Mouse (Mus musculus) macrophage (primary cell): ENCODE data around the gene Phldb2. TPM values are rescaled to one million over a fixed set of nuclear protein-coding genes. Genes with fewer than 3 reads are reported as not detected.

ENCODE experiments used
- H3K27ac ChIP-seq: fragments of 350-480 bp; formaldehyde crosslinking; 2 replicates; pipeline ENCODE4 v1.9.0; 2021
- H3K36me3 ChIP-seq: fragments of 350-480 bp; formaldehyde crosslinking; 2 replicates; pipeline ENCODE4 v1.9.0; 2021; ENCODE audit errors: inconsistent target
- H3K4me3 ChIP-seq: fragments of 350-480 bp; formaldehyde crosslinking; 2 replicates; pipeline ENCODE4 v1.9.0; 2021; ENCODE audit errors: inconsistent target
- H3K79me2 ChIP-seq: fragments of 350-480 bp; formaldehyde crosslinking; 2 replicates; pipeline ENCODE4 v1.9.0; 2021; ENCODE audit errors: inconsistent target
- WGBS: methylation state at CpG from one replicate; pipeline ENCODE4 v1.1.7; 2026; ENCODE audit warnings: inconsistent platforms; ENCODE audit not compliant: missing documents; 5-methylcytosine and 5-hydroxymethylcytosine counted together
- polyA plus RNA-seq: library from polyadenylated mRNA; stranded (reverse); fragments of 250-400 nt; gene quantifications from 3 replicates; pipeline ENCODE4 v1.2.4, GENCODE M21; 2018; ENCODE audit warnings: inconsistent platforms

Gene Phldb2
- polyA plus RNA-seq, 1 experiment from 2014 or later, result 0.04 TPM

DNA sequence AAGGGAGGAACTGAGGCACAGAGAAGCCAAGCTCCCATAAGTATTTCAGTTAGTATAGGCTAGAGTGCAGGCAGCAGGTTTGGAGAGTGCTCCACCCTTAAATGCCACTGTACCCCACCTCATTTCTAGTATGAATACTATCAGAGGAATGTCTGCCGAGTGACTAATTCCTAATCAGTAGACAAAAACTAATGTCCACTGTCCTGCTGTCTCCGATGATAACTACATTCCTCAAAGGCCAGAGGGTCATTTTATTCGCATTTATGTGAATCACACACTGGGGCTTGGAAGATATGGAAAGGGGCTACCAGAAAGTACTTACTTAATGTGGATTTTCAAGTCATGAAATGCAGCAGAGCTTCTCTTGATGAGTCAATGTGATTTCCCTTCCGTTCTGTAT lies 104.4 kb downstream of the Phldb2 start:
- H3K27ac ChIP-seq, result no peak overlapping the region
- WGBS, result 93% methylated on average over 4 of the region's 4 CpGs
- no peaks in the 10 kb centered on the region for H3K36me3 ChIP-seq
- H3K4me3 ChIP-seq, result no peak overlapping the region
- no peaks in the 10 kb centered on the region for H3K79me2 ChIP-seq

GRCm38 (mm10) chr16:45844875-45845274 lies 108.5 kb downstream of the Phldb2 start:
- Histone ChIP-seq H3K79me2 (no peaks in the 10 kb centered on the region), H3K36me3 (no peaks in the 10 kb centered on the region), H3K27ac (no peak overlapping the region), H3K4me3 (no peak overlapping the region)
- WGBS, result 35% methylated on average over 10 of the region's 10 CpGs

- no peaks in the 10 kb centered on the region for H3K79me2 ChIP-seq
- no peaks in the 10 kb centered on the region for H3K36me3 ChIP-seq
- no peak overlapping the region for H3K27ac ChIP-seq
- WGBS, result 2% methylated on average over 45 of the region's 45 CpGs
- H3K4me3 ChIP-seq, result no peak overlapping the region
These were observed 109.2 kb downstream of the Phldb2 start for GRCm38 (mm10) chr16:45844049-45844780.

- Histone ChIP-seq H3K79me2 (no peaks in the 10 kb centered on the region), H3K36me3 (no peaks in the 10 kb centered on the region), H3K27ac (no peak overlapping the region), H3K4me3 (no peak overlapping the region)
- WGBS, result 8% methylated on average over 16 of the region's 16 CpGs
These were observed 110.0 kb downstream of the Phldb2 start for GRCm38 (mm10) chr16:45843351-45843891.

GRCm38 (mm10) chr16:45842440-45842839 lies 111.0 kb downstream of the Phldb2 start:
- no peak overlapping the region for H3K27ac ChIP-seq
- no peak overlapping the region for H3K4me3 ChIP-seq

DNA sequence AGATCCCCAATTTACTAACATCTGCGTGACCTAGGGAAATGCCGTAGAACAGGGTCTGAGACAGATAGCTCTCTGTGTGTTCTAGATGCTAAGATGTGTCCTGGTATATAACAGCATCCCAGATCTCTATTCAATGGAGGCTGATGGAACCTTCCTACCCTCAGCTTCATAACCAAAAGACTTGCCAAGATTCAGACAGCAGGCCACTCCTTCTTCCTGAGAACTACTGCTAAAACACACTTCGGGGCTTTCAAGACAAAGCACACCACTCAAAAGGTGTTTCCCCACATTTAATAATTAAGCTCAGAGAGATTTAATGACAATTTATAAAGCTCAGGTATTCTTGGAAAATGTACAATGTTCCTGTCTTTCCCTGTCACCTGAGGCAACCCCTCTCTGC lies 111.6 kb downstream of the Phldb2 start:
- Histone ChIP-seq H3K27ac (no peak overlapping the region), H3K4me3 (no peak overlapping the region), H3K36me3 (no peaks in the 10 kb centered on the region), H3K79me2 (no peaks in the 10 kb centered on the region)
- WGBS, result 56% methylated on average over 1 of the region's 3 CpGs

More at GRCm38 (mm10) chr16:45842440-45842839, 111.0 kb downstream of the Phldb2 start:
- Histone ChIP-seq H3K36me3 (no peaks in the 10 kb centered on the region), H3K79me2 (no peaks in the 10 kb centered on the region)
- 97% methylated on average over 4 of the region's 4 CpGs for WGBS

DNA sequence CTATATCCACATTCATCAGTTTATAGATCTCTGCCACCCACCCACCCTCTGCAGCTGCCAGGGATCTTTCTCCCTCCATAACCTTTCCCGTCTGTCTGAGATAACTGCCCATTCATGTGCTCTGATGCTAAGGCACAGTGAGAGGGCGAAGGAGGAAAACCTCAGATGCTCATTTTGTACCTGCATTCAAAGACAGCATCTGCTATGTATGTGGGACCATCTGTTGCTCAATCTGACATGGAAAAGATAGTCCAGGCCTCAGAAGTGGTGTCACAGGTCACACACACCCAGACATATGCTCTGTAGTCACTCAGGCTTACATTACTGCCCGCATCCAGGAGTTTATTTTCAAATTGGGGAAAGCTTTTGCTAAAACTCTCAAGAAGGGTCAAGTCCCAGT lies 112.4 kb downstream of the Phldb2 start:
- no peaks in the 10 kb centered on the region for H3K79me2 ChIP-seq
- no peak overlapping the region for H3K4me3 ChIP-seq
- H3K27ac ChIP-seq, result no peak overlapping the region
- WGBS, result 91% methylated on average over 3 of the region's 3 CpGs
- H3K36me3 ChIP-seq, result no peaks in the 10 kb centered on the region

DNA sequence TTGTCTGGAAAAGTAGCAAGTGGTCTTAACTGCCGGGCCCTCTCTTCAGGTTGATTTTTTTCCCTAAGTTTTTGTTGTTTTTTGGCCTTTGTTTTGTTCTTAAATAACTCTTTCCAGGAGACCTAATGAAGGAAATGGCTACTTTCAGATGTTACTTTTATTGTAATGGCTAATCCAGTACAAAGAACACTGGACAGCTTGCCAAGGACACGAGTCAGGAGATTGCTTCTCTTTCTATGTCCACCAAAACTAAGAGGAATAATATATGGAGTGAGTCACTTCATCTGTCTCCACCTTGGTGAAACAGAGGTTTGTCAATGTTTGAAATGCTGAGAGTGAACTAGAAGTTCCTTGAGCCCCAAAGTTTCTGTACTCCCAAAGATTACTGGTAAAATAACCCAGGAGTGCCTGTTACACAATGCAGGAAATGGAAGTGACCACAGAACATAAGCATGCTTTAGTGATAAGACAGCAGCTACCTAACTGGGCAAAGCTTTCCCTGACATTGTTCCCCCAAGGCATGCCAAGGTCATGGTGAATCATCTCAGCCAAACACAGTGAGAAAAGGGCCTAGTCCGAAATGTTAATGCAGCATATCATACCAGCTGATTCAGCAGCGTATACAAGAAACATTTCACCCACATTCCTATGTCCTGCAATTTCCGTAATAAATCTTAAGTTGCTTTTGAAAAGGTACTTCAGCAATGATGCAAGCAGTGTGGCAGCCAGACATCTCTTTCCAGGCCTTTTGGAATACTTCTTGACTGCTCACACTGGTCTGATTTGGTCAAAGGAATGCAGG lies 115.7 kb downstream of the Phldb2 start:
- Histone ChIP-seq H3K36me3 (no peaks in the 10 kb centered on the region), H3K4me3 (no peak overlapping the region), H3K27ac (no peak overlapping the region), H3K79me2 (no peaks in the 10 kb centered on the region)
- 40% methylated on average over 5 of the region's 5 CpGs for WGBS

DNA sequence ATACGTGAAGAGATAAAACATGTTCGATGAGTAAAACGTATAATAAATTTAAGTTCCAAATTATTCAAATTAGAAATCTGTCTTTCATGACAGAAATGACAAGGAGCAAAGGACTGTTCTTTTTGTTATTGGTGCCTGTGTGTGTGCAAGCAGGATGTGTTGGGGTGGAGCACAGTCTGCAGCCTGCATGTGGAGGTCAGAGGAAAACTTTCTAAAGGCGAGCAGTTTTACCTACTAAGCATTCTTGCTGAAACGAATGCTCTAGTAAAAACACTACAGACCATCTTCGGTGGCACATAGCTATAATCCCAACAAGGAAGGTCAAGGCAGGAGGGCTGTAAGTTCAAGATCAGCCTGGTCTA lies 120.7 kb downstream of the Phldb2 start:
- no peak overlapping the region for H3K27ac ChIP-seq
- WGBS, result 94% methylated on average over 6 of the region's 6 CpGs
- H3K79me2 ChIP-seq, result no peaks in the 10 kb centered on the region
- no peaks in the 10 kb centered on the region for H3K36me3 ChIP-seq
- H3K4me3 ChIP-seq, result no peak overlapping the region

DNA sequence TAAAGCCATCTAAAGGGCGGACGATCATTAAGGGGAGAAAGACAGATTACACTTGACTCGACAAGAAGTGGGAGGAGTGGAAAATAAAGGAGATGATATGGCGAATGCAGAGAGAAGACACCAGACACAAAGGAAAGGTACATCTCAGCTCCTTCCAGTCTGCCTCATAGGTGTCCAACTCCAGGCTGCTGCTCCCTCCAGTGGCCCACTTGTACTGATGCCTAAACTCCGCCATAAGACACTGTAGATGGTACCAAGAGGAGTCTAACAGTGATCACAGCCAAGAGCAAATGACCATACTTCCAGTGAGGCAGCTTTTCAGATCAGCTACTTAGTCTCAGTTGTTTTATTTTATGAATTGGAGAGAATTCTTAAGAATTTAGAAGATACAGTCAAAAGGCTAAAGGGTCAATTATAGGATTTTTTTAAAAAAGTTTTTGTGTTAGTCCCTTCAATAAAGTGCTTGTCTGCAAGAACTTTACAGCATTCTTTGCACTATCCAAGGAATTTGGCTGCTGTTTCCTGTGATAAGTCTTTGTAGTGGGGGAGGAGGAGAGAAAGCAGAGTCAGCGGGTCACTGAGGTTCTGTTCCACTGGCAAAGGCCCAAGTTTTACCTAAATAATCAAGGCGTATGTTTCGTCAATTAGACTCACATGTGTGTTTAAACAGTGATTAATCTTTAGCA lies 121.2 kb downstream of the Phldb2 start:
- H3K36me3 ChIP-seq, result no peaks in the 10 kb centered on the region
- H3K4me3 ChIP-seq, result no peak overlapping the region
- H3K27ac ChIP-seq, result no peak overlapping the region
- no peaks in the 10 kb centered on the region for H3K79me2 ChIP-seq
- WGBS, result 90% methylated on average over 8 of the region's 8 CpGs

DNA sequence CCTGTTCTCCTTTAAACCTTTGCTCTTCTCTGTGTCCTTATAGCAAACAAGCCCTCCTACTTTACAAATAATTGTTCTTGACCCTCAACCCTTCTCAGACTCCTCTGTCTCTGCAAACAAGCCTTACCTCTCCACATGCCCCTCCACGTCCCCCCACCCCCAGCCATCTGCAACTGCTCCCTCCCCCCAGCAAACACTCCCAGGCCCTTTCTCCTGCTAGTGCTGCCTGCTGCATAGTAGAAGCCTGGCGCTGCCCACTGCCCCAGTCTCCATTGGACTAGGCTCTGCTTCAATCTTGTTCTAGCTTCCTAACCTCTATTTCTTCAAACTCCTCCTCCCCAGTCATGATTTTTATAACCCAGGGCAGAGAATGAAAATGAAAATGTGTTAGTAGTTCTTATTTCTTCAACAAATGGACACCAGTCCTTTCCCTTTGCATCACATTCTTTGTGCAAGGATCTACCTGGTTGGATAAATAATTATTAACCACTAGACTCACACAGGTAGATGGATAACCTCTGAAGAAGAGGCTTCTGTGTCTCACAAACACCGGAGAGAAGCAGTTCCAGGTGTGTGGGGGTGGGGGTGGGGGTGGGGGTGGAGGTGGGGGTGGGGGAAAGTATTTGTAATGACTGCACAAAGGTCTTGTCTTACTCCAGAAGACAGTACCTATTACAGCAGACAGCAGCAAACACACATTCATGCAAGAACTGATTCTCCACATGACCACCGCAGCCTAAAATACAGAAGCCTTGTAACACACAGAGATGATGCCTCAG lies 122.1 kb downstream of the Phldb2 start:
- no peak overlapping the region for H3K27ac ChIP-seq
- H3K36me3 ChIP-seq, result no peaks in the 10 kb centered on the region
- no peaks in the 10 kb centered on the region for H3K79me2 ChIP-seq
- no peak overlapping the region for H3K4me3 ChIP-seq
- WGBS, result 76% methylated on average over 3 of the region's 4 CpGs

GRCm38 (mm10) chr16:45830096-45830866 lies 123.1 kb downstream of the Phldb2 start:
- H3K36me3 ChIP-seq, result no peaks in the 10 kb centered on the region
- WGBS, result 95% methylated on average over 10 of the region's 11 CpGs
- H3K79me2 ChIP-seq, result no peaks in the 10 kb centered on the region
- H3K27ac ChIP-seq, result no peak overlapping the region
- no peak overlapping the region for H3K4me3 ChIP-seq

DNA sequence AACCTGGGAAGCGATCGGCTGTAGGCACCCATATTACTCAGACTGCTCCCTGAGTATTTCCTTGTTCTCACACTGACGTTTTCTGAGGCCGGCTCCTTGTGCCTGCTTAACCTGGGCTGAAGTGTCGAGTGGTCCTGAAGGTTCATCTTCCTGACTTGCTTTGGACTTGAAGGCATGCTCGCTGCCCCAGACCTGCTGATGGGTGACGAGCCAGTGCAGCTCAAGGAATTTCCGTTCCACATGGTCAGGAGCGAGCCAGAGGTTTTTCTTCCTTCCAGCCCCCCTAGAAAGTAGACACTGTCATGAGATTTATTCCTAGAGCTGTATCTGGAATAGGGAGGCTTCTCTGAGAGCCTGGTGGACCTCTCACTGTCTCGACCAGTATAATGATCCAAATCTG lies 128.1 kb downstream of the Phldb2 start:
- Histone ChIP-seq H3K36me3 (no peaks in the 10 kb centered on the region), H3K79me2 (no peaks in the 10 kb centered on the region), H3K27ac (no peak overlapping the region), H3K4me3 (no peak overlapping the region)
- WGBS, result 94% methylated on average over 10 of the region's 10 CpGs
